Mouse (Mus musculus) brain, embryonic 14.5 days (tissue): Measurements from ENCODE around the gene Zscan26.

Experiments used
- CTCF ChIP-seq: fragments of 200-500 bp; IDR thresholded peaks from 2 replicates; pipeline ENCODE4 v1.5.1; 2012; ENCODE audit warnings: inconsistent platforms, mild to moderate bottlenecking, moderate library complexity, borderline replicate concordance; ENCODE audit not compliant: insufficient read depth, insufficient read length; ENCODE audit errors: extremely low read depth
- POLR2A ChIP-seq: fragments of 200-500 bp; IDR thresholded peaks from 2 replicates; pipeline ENCODE4 v1.6.1; 2012; ENCODE audit warnings: mild to moderate bottlenecking, inconsistent platforms, borderline replicate concordance; ENCODE audit not compliant: poor library complexity, insufficient read depth, insufficient read length, severe bottlenecking; ENCODE audit errors: extremely low read depth

DNA sequence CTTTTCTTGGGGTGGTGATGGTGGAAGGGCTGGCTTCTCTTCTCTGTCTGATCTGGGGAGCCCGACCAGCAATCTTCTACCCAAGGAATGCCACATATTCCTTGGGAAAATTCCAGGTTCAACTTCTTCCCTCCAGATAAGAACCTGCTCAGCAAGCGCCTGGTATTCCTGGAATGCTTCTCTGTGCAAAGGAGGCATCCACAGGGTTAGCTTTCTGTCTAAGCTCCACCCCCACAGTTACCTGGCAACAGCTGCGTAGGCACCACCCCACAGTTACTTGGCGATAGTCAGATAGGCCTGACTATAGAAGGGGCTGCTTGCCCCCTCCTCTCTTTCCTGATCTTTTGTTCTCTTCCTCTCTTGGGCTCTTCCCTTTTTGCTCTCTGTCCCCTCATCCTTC lies 2.8 kb upstream of the Zscan26 start:
- no peak for TF ChIP-seq POLR2A
- no peak for TF ChIP-seq CTCF
